Mouse (Mus musculus) stomach, postnatal 0 days (tissue): ENCODE measurements at regions not wholly inside any gene's neighbourhood (a gene's known extent, or its start where the extent isn't known, plus 50 kb on each side); places are given as distances from the start of the nearest gene placed in this dataset.

Experiments
- ATAC-seq: fragments of 200-750 bp; cut with Nextera tagmentation; 2 replicates; pipeline ENCODE4 v1.8.0; 2017; ENCODE audit not compliant: low FRiP score, low TSS enrichment
- DNase-seq: peaks from one replicate; pipeline ENCODE4 v3.0.0-alpha.2; 2016; ENCODE audit warnings: low spot score
- H3K27ac ChIP-seq: fragments of 300-500 bp; sonication (generic); replicated peaks from 2 replicates; pipeline ENCODE4 v1.5.1; 2014; ENCODE audit warnings: mild to moderate bottlenecking, control low read depth
- H3K27me3 ChIP-seq: fragments of 300-500 bp; sonication (generic); 2 replicates; pipeline ENCODE4 v1.6.1; 2014; ENCODE audit warnings: low read length; ENCODE audit not compliant: control insufficient read depth, insufficient read depth
- H3K36me3 ChIP-seq: fragments of 300-500 bp; sonication (generic); 2 replicates; pipeline ENCODE4 v1.6.1; 2014; ENCODE audit warnings: low read length, mixed read lengths; ENCODE audit not compliant: control insufficient read depth, insufficient read depth
- H3K4me1 ChIP-seq: fragments of 300-500 bp; sonication (generic); replicated peaks from 2 replicates; pipeline ENCODE4 v1.6.1; 2014; ENCODE audit warnings: antibody characterized with exemption; ENCODE audit not compliant: control insufficient read depth, insufficient read depth
- H3K4me2 ChIP-seq: fragments of 300-500 bp; sonication (generic); replicated peaks from 2 replicates; pipeline ENCODE4 v1.6.1; 2014; ENCODE audit warnings: low read depth, mild to moderate bottlenecking, control low read depth, moderate library complexity
- H3K4me3 ChIP-seq: fragments of 300-500 bp; sonication (generic); 2 replicates; pipeline ENCODE4 v1.5.1; 2014; ENCODE audit warnings: low read depth, low read length, control low read depth
- H3K9ac ChIP-seq: fragments of 300-500 bp; sonication (generic); 2 replicates; pipeline ENCODE4 v1.6.1; 2014; ENCODE audit warnings: mild to moderate bottlenecking, low read length, control low read depth, mixed read lengths
- H3K9me3 ChIP-seq: fragments of 300-500 bp; sonication (generic); 2 replicates; pipeline ENCODE4 v1.6.1; 2016; ENCODE audit warnings: low read length; ENCODE audit not compliant: control insufficient read depth
- CTCF ChIP-seq: IDR thresholded peaks from 2 replicates; pipeline ENCODE4 v1.5.1; 2016; ENCODE audit warnings: antibody characterized with exemption, low read depth, mild to moderate bottlenecking, moderate library complexity
- EP300 ChIP-seq: optimal IDR thresholded peaks from 2 replicates; pipeline ENCODE3; 2016; ENCODE audit warnings: antibody characterized with exemption
- WGBS: fragments of 180-500 bp; shearing (Covaris S2); extraction: QIAGEN DNeasy Blood & Tissue Kit; methylation state at CpG from one replicate; pipeline ENCODE4 v1.1.7; 2014; 5-methylcytosine and 5-hydroxymethylcytosine counted together

- DNase-seq (no peak), ATAC-seq (no peak)
- H3K9me3 ChIP-seq, result no peaks in the 10 kb centered on the region
- H3K27me3 ChIP-seq, result no peaks in the 10 kb centered on the region
- 88% methylated on average over 5 of the region's 5 CpGs for WGBS
- no peak overlapping the region for H3K4me2 ChIP-seq
- no peak overlapping the region for H3K9ac ChIP-seq
- TF ChIP-seq EP300 (no peak), CTCF (no peak)
- no peaks in the 10 kb centered on the region for H3K36me3 ChIP-seq
- H3K4me1 ChIP-seq, result no peaks in the 10 kb centered on the region
- no peak overlapping the region for H3K4me3 ChIP-seq
- no peak overlapping the region for H3K27ac ChIP-seq
Measured at GRCm38 (mm10) chr6:117426363-117426762, 258.0 kb downstream of the Cxcl12 start.

- TF ChIP-seq EP300 (no peak), CTCF (no peak)
- Histone ChIP-seq H3K4me1 (no peaks in the 10 kb centered on the region), H3K36me3 (no peaks in the 10 kb centered on the region), H3K9ac (no peak overlapping the region), H3K27me3 (no peaks in the 10 kb centered on the region), H3K4me3 (no peak overlapping the region), H3K27ac (no peak overlapping the region), H3K9me3 (no peaks in the 10 kb centered on the region), H3K4me2 (no peak overlapping the region)
- no peak for ATAC-seq
- 21% methylated on average over 12 of the region's 12 CpGs for WGBS
- no peak for DNase-seq
Measured at GRCm38 (mm10) chr6:117427351-117428142, 259.2 kb downstream of the Cxcl12 start.

- DNase-seq (no peak), ATAC-seq (no peak)
- no peak overlapping the region for H3K4me3 ChIP-seq
- no peak overlapping the region for H3K9ac ChIP-seq
- no peak overlapping the region for H3K27ac ChIP-seq
- H3K9me3 ChIP-seq, result no peaks in the 10 kb centered on the region
- no peak for TF ChIP-seq EP300
- WGBS, result 83% methylated on average over 11 of the region's 11 CpGs
- no peaks in the 10 kb centered on the region for H3K27me3 ChIP-seq
- no peak overlapping the region for H3K4me2 ChIP-seq
- H3K36me3 ChIP-seq, result no peaks in the 10 kb centered on the region
- no peaks in the 10 kb centered on the region for H3K4me1 ChIP-seq
Measured at GRCm38 (mm10) chr6:117428441-117428840, 260.1 kb downstream of the Cxcl12 start.

GRCm38 (mm10) chr6:117430876-117431781, 262.8 kb downstream of the Cxcl12 start:
- Histone ChIP-seq H3K9ac (no peak overlapping the region), H3K4me2 (no peak overlapping the region), H3K9me3 (no peaks in the 10 kb centered on the region), H3K36me3 (no peaks in the 10 kb centered on the region), H3K4me3 (no peak overlapping the region), H3K27me3 (no peaks in the 10 kb centered on the region), H3K4me1 (no peaks in the 10 kb centered on the region), H3K27ac (no peak overlapping the region)
- peak; percentile 63 for TF ChIP-seq CTCF
- TF ChIP-seq EP300, result no peak
- DNase-seq, result no peak
- WGBS, result 71% methylated on average over 15 of the region's 15 CpGs
- no peak for ATAC-seq

GRCm38 (mm10) chr6:117436851-117437250, 268.5 kb downstream of the Cxcl12 start:
- H3K4me2 ChIP-seq, result no peak overlapping the region
- ATAC-seq (no peak), DNase-seq (no peak)
- H3K9me3 ChIP-seq, result no peaks in the 10 kb centered on the region
- TF ChIP-seq EP300, result no peak
- TF ChIP-seq CTCF, result no peak
- H3K9ac ChIP-seq, result no peak overlapping the region
- no peak overlapping the region for H3K27ac ChIP-seq
- 89% methylated on average over 3 of the region's 3 CpGs for WGBS
- H3K4me3 ChIP-seq, result no peak overlapping the region
- no peaks in the 10 kb centered on the region for H3K36me3 ChIP-seq
- H3K27me3 ChIP-seq, result no peaks in the 10 kb centered on the region
- H3K4me1 ChIP-seq, result no peaks in the 10 kb centered on the region
